Mouse (Mus musculus): ENCODE data around the gene Tmem260. TPM values are rescaled to one million over a fixed set of nuclear protein-coding genes. Genes with fewer than 3 reads are reported as not detected.

The Tmem260 gene
- polyA plus RNA-seq, 1 experiment from 2014 or later, result 29.2 TPM

Other genes starting within 250 kb of the Tmem260 start
- 15.8 and 20.3 TPM in 2 replicates for gene Otx2, start 227.7 kb downstream of the Tmem260 start, polyA plus RNA-seq (2016; fragmentation: Nextera tagmentation; extraction: Ambion mirVana)